Mouse (Mus musculus) right cerebral cortex, postnatal 25 days (tissue): Measurements from ENCODE around the gene Serpinb12.
"Not testable (repeated sequence)": the region's sequence is repeated elsewhere in the genome, so short reads cannot be mapped to it uniquely, and the experiment has no call there.

Experiments used
- DNase-seq: peaks from one replicate; pipeline ENCODE4 v3.0.0; 2022

Serpinb12 gene

DNA sequence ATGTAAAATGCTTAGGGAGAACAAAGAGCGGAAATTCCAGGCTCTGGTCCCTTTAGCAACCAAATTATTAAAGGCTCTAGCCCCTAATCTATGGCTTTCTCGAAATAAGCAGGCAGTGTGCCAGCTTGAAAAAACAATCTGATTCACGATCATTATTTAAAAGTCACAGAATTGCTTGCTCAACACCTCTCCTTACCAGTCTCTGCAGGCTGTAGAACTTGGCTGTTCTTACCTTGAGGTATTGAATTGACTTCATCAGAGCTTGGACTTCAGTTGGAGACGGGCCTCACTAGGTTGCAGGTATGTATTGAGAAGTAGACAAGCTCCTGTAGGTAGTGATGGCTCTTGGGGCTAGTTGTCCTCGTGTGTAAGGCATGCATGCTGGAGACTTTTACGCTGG, at the start of gene Serpinb12:
Gene Serpinb12 (plus strand): TSS at position 185 of the 400 bp plus-strand sequence.
- no peak for DNase-seq

DNA sequence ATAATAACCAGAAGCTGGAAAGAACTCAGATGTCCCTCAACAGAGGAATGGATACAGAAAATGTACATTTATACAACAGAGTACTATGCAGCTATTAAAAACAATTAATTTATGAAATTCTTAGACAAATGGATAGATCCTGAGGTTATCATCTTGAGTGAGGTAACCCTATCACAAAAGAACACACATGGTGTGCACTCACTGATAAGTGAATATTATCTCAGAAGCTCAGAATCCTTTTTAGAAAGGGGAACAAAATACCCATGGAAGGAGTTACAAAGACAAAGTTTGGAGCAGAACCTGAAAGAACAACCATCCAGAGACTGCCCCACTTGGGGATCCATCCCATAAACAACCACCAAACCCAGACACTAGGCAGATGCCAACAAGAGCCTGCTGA, 39.1 kb upstream of the Serpinb12 start:
- DNase-seq = not testable (repeated sequence)

DNA sequence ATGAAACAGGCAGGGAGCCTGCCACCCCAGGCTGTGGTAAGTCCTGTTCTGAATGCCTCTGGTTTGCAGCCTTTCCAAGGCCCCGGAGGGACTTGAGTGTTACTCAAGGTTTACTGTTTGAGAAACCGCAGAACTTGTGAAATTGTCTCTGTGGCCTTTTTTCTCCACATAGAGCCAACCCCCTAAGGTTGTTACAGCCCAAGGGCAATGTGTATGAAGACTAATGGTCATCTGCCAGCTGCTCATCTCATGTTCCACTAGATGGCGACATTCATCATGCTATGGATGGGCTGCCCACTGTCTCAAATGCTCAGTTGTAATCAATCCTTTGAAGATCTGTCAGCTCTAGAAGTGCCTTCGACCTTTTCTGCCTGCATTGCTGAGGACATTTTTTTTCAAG, 32.8 kb upstream of the Serpinb12 start:
- DNase-seq = no peak

DNA sequence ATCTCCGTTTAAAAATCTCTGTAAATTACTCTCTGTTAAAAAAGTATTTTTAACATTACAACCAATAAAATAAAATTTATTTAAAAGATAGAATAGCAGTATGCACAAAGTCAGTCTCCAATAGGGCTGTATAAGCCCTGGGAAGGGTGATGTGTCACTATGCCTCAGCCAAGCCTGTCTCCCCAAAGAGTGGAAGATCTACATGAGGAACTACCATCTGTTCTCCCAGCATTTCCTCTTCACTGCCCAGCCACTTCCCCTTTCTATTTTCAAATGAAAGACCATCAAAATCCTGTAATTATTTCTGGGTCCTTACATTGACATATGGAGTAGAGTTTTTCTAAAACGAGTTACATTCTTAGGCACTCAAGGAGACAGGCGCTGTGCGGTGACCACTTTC, 2.3 kb upstream of the Serpinb12 start:
- DNase-seq = no peak

DNA sequence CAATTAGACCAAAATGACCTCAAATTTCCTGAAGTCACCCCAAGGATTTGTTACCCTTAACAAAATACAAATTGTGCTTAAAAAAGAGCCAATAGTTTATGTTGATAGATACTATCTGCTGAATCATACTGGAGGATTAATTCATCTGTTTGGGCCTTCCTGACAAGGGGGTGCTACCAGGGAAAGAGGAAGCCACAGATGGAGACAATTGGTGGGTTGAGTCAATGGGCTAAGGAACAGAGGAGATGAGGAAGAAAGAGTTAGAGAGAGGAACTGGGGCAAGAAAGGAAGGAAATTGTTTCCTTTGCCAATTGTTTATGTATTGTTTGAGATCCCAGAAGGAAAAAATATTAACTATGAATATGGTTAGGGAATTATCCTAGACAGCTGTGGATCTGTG, 591 bp upstream of the Serpinb12 start:
- no peak for DNase-seq

DNA sequence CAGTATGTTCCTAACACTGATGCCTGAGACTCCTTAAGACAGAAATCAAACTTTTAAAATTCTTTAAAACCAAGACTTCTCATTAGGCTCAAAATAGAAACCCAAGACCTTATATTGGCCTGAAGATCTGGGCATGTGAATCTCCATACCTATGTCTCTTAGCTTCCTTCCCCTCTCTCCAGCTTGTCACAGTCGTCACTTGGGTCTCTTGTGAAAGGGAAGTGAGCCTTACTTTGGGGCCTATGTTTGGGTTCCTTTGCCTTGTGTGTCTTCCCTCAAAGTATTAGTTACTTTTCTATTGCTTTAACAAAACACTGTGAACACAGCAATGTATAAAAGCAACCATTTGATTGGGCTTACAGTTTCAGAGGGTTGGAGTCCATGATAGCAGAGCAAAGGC, 13.0 kb downstream of the Serpinb12 start:
- no peak for DNase-seq

- no peak for DNase-seq
Observed at GRCm38 (mm10) chr1:106959981-106960380, 25.7 kb downstream of the Serpinb12 start.

- no peak for DNase-seq
Observed at GRCm38 (mm10) chr1:106961023-106961422, 26.8 kb downstream of the Serpinb12 start.

- no peak for DNase-seq
Observed at GRCm38 (mm10) chr1:106980684-106981083, 46.4 kb downstream of the Serpinb12 start, which contains the start of gene Serpinb13. TSS of gene Serpinb13 (plus strand) at chr1:106980984.

GRCm38 (mm10) chr1:106983092-106983491, 48.8 kb downstream of the Serpinb12 start:
- no peak for DNase-seq

DNA sequence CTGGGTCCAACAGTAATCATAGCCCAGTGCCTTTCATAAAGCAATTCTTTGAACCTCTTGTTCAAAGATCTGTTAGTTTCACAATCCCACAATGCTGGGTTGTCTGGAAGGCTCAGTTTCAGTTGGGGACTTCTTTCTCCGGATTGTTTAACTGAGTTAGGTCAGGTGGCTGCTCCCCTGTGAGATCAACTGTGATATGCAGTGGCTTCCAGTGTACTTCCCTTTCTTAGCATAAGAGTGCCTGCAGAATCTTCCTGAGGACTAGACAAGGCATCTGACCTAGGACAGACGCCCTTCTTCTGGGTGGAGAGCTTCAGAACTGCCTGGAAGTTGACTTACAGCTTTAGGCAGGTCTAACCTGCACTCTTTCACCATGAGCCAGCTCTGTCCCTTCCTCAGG, 49.6 kb downstream of the Serpinb12 start:
- no peak for DNase-seq

DNA sequence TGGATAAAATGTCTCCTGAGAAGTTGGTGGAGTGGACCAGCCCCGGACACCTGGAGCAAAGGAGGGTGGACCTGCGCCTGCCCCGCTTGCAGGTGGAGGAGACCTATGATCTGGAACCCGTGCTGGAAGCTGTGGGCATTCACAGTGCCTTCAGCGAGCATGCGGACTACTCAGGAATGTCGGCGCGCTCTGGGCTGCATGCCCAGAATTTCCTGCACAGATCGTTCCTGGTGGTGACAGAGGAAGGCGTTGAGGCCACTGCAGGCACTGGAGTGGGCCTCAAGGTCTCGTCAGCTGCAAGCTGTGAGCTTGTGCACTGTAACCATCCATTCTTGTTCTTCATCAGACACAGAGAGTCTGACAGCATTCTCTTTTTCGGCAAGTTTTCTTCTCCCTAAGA, 66.2 kb downstream of the Serpinb12 start:
- no peak for DNase-seq

- no peak for DNase-seq
Observed at GRCm38 (mm10) chr1:107001754-107002153, 67.5 kb downstream of the Serpinb12 start.

GRCm38 (mm10) chr1:107006316-107006715, 72.1 kb downstream of the Serpinb12 start:
- no peak for DNase-seq
